ENCODE assay signal across 7 mouse cellular contexts in genomic region chr9:61914203-61914916, GRCm38 (mm10). TPM values are rescaled to one million over a fixed set of nuclear protein-coding genes. Genes with fewer than 3 reads are reported as not detected.
DNase-seq lines count a peak whose midpoint lies in the region; ATAC-seq lines count a peak whose summit lies in the region.

Rplp1 (minus strand) TSS chr9:61914542.

- no peaks in the 10 kb centered on the region for H3K27me3 ChIP-seq in intestine, embryonic 16.5 days (replicated peaks; ENCODE audit: control insufficient read depth, insufficient read depth, low read length)
- no peaks in the 10 kb centered on the region for H3K27me3 ChIP-seq in midbrain, embryonic 11.5 days (ENCODE audit: control insufficient read depth, insufficient read depth, low read length)

- intact Hi-C loops in left cerebral cortex, postnatal 36 days (cut with DNase I) = loop anchor here (2.0 kb wide), 1 partner anchor 32 kb away; the partner anchor contains the start of gene Kif23

- ATAC-seq in intestine, embryonic 16.5 days = peak; percentile 97
- ATAC-seq in midbrain, embryonic 11.5 days (ENCODE audit: low FRiP score) = peak; percentile 96

- peaks cover 7% of the 10 kb centered on the region for H3K4me1 ChIP-seq in intestine, embryonic 16.5 days (ENCODE audit: control insufficient read depth, insufficient read depth, low read length)
- H3K4me1 ChIP-seq in midbrain, embryonic 11.5 days (ENCODE audit: control insufficient read depth, insufficient read depth, low read length) = peaks cover 9% of the 10 kb centered on the region

- under 1% methylated on average over 68 of the region's 70 CpGs for WGBS in intestine, embryonic 16.5 days
- WGBS in midbrain, embryonic 11.5 days = under 1% methylated on average over 67 of the region's 70 CpGs

- H3K9me3 ChIP-seq in intestine, embryonic 16.5 days (ENCODE audit: control insufficient read depth, low read length) = no peaks in the 10 kb centered on the region
- H3K9me3 ChIP-seq in midbrain, embryonic 11.5 days (ENCODE audit: control insufficient read depth, low read length) = no peaks in the 10 kb centered on the region

- H3K9ac ChIP-seq in intestine, embryonic 16.5 days (ENCODE audit: low read depth, low read length) = peak within 1 kb of the TSS; percentile 90
- H3K9ac ChIP-seq in midbrain, embryonic 11.5 days (ENCODE audit: low read length) = peak within 1 kb of the TSS; percentile 90

- DNase-seq in adrenal gland, adult 8-10 months = peak; percentile 96
- DNase-seq in embryo, embryonic 9.5 days (ENCODE audit: extremely low spot score) = peak; percentile 93
- peak; percentile 84 to 95 for DNase-seq in gastrocnemius, postnatal 4 days (ENCODE audit: low spot score in 2 of 2)
- peak; percentile 95 to 97 for DNase-seq in left cerebral cortex, postnatal 36 days (ENCODE audit: low spot score in 2 of 2)
- DNase-seq in midbrain, embryonic 11.5 days (ENCODE audit: low spot score, missing footprints) = peak; percentile 99
- DNase-seq in skeletal muscle tissue, adult 2 months (ENCODE audit: low read depth, low spot score) = peak; percentile 97

- H3K4me2 ChIP-seq in intestine, embryonic 16.5 days (ENCODE audit: low read depth, low read length) = peak within 1 kb of the TSS; percentile 81
- H3K4me2 ChIP-seq in midbrain, embryonic 11.5 days = peak within 1 kb of the TSS; percentile 86

- peaks cover 23% of the 10 kb centered on the region for H3K36me3 ChIP-seq in intestine, embryonic 16.5 days (ENCODE audit: control insufficient read depth, insufficient read depth, low read length)
- H3K36me3 ChIP-seq in midbrain, embryonic 11.5 days (ENCODE audit: control insufficient read depth, insufficient read depth, low read length) = peaks cover 11% of the 10 kb centered on the region

- peak within 1 kb of the TSS; percentile 99 for H3K27ac ChIP-seq in intestine, embryonic 16.5 days (ENCODE audit: low read length)
- H3K27ac ChIP-seq in midbrain, embryonic 11.5 days (ENCODE audit: low read depth, low read length) = peak within 1 kb of the TSS; percentile 88

- peak within 1 kb of the TSS; percentile 78 for H3K4me3 ChIP-seq in intestine, embryonic 16.5 days (ENCODE audit: low read length)
- H3K4me3 ChIP-seq in midbrain, embryonic 11.5 days (ENCODE audit: low read depth, low read length) = peak within 1 kb of the TSS; percentile 91

RNA-seq across cellular contexts. Expression of gene Rplp1, which starts in this region (rescaled TPM):
- total RNA-seq in adrenal gland, adult 8-10 months (2022) = 1,000 to 10,000 TPM; 2,047 to 2,140 (median 2,121) TPM
- 1,000 to 10,000 TPM; 2,037 to 2,325 TPM for total RNA-seq in gastrocnemius, postnatal 4 days (2021)
- 1,285 and 1,371 TPM in 2 replicates for polyA plus RNA-seq in intestine, embryonic 16.5 days (2015; fragmentation: Nextera tagmentation; extraction: Ambion mirVana)
- 1,000 to 10,000 TPM; 1,300 to 1,479 TPM for total RNA-seq in left cerebral cortex, postnatal 36 days (2021)
- polyA plus RNA-seq in midbrain, embryonic 11.5 days (2014; fragmentation: Nextera tagmentation; extraction: Ambion mirVana) = 980 and 1,048 TPM in 2 replicates

Comparison
In these comparisons a context has a peak if more than half of its experiments do, and no peak if none do; other contexts are left out.
1. Peak in every context shown above with its lines: DNase-seq, ATAC-seq, H3K4me3 ChIP-seq and H3K27ac ChIP-seq.